Mouse (Mus musculus): ENCODE data around the gene Vmn2r82. TPM values are rescaled to one million over a fixed set of nuclear protein-coding genes. Genes with fewer than 3 reads are reported as not detected.

The Vmn2r82 gene
- total RNA-seq (2023; ENCODE audit: inconsistent age) = not detected in 4 replicates

DNA sequence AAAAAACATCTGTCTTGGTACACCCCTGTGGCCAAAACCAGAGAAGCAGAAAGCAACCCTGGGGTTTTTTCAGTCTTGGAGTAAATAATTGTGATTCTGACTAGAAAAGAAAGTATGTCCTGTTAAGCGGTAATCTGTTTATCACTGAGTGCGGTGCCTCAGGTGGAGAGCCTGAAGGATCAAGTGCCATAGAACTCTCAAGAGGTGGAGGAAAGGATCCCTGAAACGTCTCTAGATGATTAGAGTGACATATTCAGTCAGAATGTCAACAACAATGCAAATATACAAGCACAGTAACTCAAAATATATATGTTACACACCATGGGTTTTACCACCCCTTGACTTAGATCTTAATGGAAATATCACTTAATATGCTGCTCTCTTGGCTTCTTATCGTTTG lies at the start of gene Vmn2r82:
Gene Vmn2r82 (plus strand): TSS at position 301 of the 400 bp plus-strand sequence.

Other genes with a start within 250 kb of the Vmn2r82 start
- gene Vmn2r80, start 207.8 kb upstream of the Vmn2r82 start, total RNA-seq (2023; ENCODE audit: inconsistent age) = not detected in 4 replicates
- not detected in 4 replicates for gene Vmn2r81, start 108.8 kb upstream of the Vmn2r82 start, total RNA-seq (2023; ENCODE audit: inconsistent age)
- gene Vmn2r83, start 112.2 kb downstream of the Vmn2r82 start, total RNA-seq (2023; ENCODE audit: inconsistent age) = not detected in 4 replicates
- 2.5 to 4.1 TPM (median 3.8 TPM) in 4 replicates for gene Plpp2, start 177.3 kb downstream of the Vmn2r82 start, total RNA-seq (2023; ENCODE audit: inconsistent age)
- gene Mier2, start 198.7 kb downstream of the Vmn2r82 start, total RNA-seq (2023; ENCODE audit: inconsistent age) = 36.6 to 45.9 TPM (median 40.8 TPM) in 4 replicates
- not detected in 4 replicates for gene Theg, start 230.8 kb downstream of the Vmn2r82 start, total RNA-seq (2023; ENCODE audit: inconsistent age)

Data from B cell, adult (primary cell).